Mouse (Mus musculus) heart, embryonic 12.5 days (tissue): ENCODE results near the gene Olfr860. TPM values are rescaled to one million over a fixed set of nuclear protein-coding genes. Genes with fewer than 3 reads are reported as not detected.
"Not testable (repeated sequence)": the region's sequence is repeated elsewhere in the genome, so short reads cannot be mapped to it uniquely, and the experiment has no call there.

ENCODE experiments used
- ATAC-seq: fragments of 200-750 bp; cut with Nextera tagmentation; 2 replicates; pipeline ENCODE4 v1.8.0; 2017; ENCODE audit warnings: moderate TSS enrichment, moderate library complexity; ENCODE audit not compliant: insufficient number of reproducible peaks, low FRiP score
- H3K27ac ChIP-seq: fragments of 300-500 bp; sonication (generic); 2 replicates; pipeline ENCODE4 v1.5.1; 2016; ENCODE audit warnings: mild to moderate bottlenecking, moderate library complexity; ENCODE audit not compliant: poor library complexity, severe bottlenecking
- H3K27me3 ChIP-seq: fragments of 300-500 bp; sonication (generic); replicated peaks from 2 replicates; pipeline ENCODE4 v1.6.1; 2016; ENCODE audit warnings: mild to moderate bottlenecking, moderate library complexity
- H3K36me3 ChIP-seq: fragments of 300-500 bp; sonication (generic); 2 replicates; pipeline ENCODE4 v1.6.1; 2016; ENCODE audit warnings: mild to moderate bottlenecking, moderate library complexity
- H3K4me1 ChIP-seq: fragments of 300-500 bp; sonication (generic); replicated peaks from 2 replicates; pipeline ENCODE4 v1.6.1; 2016; ENCODE audit warnings: mild to moderate bottlenecking
- H3K4me2 ChIP-seq: fragments of 300-500 bp; sonication (generic); 2 replicates; pipeline ENCODE4 v1.6.1; 2016; ENCODE audit warnings: mild to moderate bottlenecking, moderate library complexity
- H3K4me3 ChIP-seq: fragments of 300-500 bp; sonication (generic); 2 replicates; pipeline ENCODE4 v1.5.1; 2016; ENCODE audit warnings: mild to moderate bottlenecking
- H3K9ac ChIP-seq: fragments of 300-500 bp; sonication (generic); 2 replicates; pipeline ENCODE4 v1.6.1; 2016; ENCODE audit warnings: mild to moderate bottlenecking, moderate library complexity
- H3K9me3 ChIP-seq: fragments of 300-500 bp; sonication (generic); replicated peaks from 2 replicates; pipeline ENCODE4 v1.6.1; 2016; ENCODE audit warnings: mild to moderate bottlenecking, moderate library complexity
- WGBS: fragments of 180-500 bp; shearing (Covaris S2); methylation state at CpG from one replicate; pipeline ENCODE4 v1.1.7; 2016; 5-methylcytosine and 5-hydroxymethylcytosine counted together
- polyA plus RNA-seq: library from polyadenylated mRNA; unstranded; fragments of >200 nt; fragmentation: Nextera tagmentation; extraction: Ambion mirVana; gene quantifications from 2 replicates; pipeline ENCODE4 v1.2.1, GENCODE M21; 2016

The Olfr860 gene
- polyA plus RNA-seq, result not detected in 2 replicates

GRCm38 (mm10) chr9:19849647-19850046 is at the start of gene Olfr860:
TSS of gene Olfr860 (minus strand) at chr9:19849747.
- WGBS, result 51% methylated on average over 1 of the region's 1 CpGs
- no peaks in the 10 kb centered on the region for H3K9me3 ChIP-seq
- no peaks in the 10 kb centered on the region for H3K4me1 ChIP-seq
- H3K27ac ChIP-seq, result no peak within 1 kb of the TSS
- no peak within 1 kb of the TSS for H3K9ac ChIP-seq
- H3K4me3 ChIP-seq, result no peak within 1 kb of the TSS
- H3K27me3 ChIP-seq, result no peaks in the 10 kb centered on the region
- no peak within 1 kb of the TSS for H3K4me2 ChIP-seq
- no peaks in the 10 kb centered on the region for H3K36me3 ChIP-seq
- no peak for ATAC-seq

- ATAC-seq, result no peak
- Histone ChIP-seq H3K4me3 (no peak within 1 kb of the TSS), H3K36me3 (no peaks in the 10 kb centered on the region), H3K4me2 (no peak within 1 kb of the TSS), H3K27ac (no peak within 1 kb of the TSS), H3K9me3 (peaks cover 14% of the 10 kb centered on the region; the same call in 1 of the 2 replicates), H3K4me1 (no peaks in the 10 kb centered on the region), H3K9ac (no peak within 1 kb of the TSS), H3K27me3 (no peaks in the 10 kb centered on the region)
Measured at GRCm38 (mm10) chr9:19887904-19888303, 38.4 kb upstream of the Olfr860 start, which contains the start of gene Olfr862. TSS of gene Olfr862 (minus strand) at chr9:19888004.

- not testable (repeated sequence) for H3K4me1 ChIP-seq, ATAC-seq, H3K9me3 ChIP-seq, H3K4me2 ChIP-seq, H3K9ac ChIP-seq, H3K27ac ChIP-seq, H3K36me3 ChIP-seq, H3K27me3 ChIP-seq, H3K4me3 ChIP-seq
- WGBS, result 66% methylated on average over 1 of the region's 1 CpGs
Measured at GRCm38 (mm10) chr9:19804606-19805005, 44.9 kb downstream of the Olfr860 start, which contains the start of gene Olfr859. TSS of gene Olfr859 (plus strand) at chr9:19804906.

GRCm38 (mm10) chr9:19803000-19803399 is 46.5 kb downstream of the Olfr860 start:
- no peaks in the 10 kb centered on the region for H3K4me1 ChIP-seq
- no peak overlapping the region for H3K4me3 ChIP-seq
- no peak overlapping the region for H3K4me2 ChIP-seq
- WGBS, result 60% methylated on average over 1 of the region's 1 CpGs
- no peaks in the 10 kb centered on the region for H3K36me3 ChIP-seq
- ATAC-seq, result no peak
- H3K9ac ChIP-seq, result no peak overlapping the region
- H3K9me3 ChIP-seq, result peaks cover 8% of the 10 kb centered on the region; the same call in 1 of the 2 replicates
- H3K27ac ChIP-seq, result no peak overlapping the region
- no peaks in the 10 kb centered on the region for H3K27me3 ChIP-seq

Other genes with a start within 250 kb of the Olfr860 start
- gene Zfp317, start 227.6 kb downstream of the Olfr860 start, polyA plus RNA-seq, result 22.3 and 22.4 TPM in 2 replicates
- not detected in 2 replicates for gene Olfr857, start 140.3 kb downstream of the Olfr860 start, polyA plus RNA-seq
- not detected in 2 replicates for gene Olfr58, start 69.5 kb downstream of the Olfr860 start, polyA plus RNA-seq
- not detected in 2 replicates for gene Olfr859, start 44.8 kb downstream of the Olfr860 start, polyA plus RNA-seq
- gene Olfr862, start 38.3 kb upstream of the Olfr860 start, polyA plus RNA-seq, result not detected in 2 replicates
- 0.18 and 0.26 TPM in 2 replicates for gene Olfr77, start 67.1 kb upstream of the Olfr860 start, polyA plus RNA-seq
- gene Olfr866, start 178.3 kb upstream of the Olfr860 start, polyA plus RNA-seq, result not detected in 2 replicates
- gene Olfr867, start 207.8 kb upstream of the Olfr860 start, polyA plus RNA-seq, result not detected in 2 replicates
- not detected in 2 replicates for gene Olfr868, start 248.9 kb upstream of the Olfr860 start, polyA plus RNA-seq